In the genomic region with DNA sequence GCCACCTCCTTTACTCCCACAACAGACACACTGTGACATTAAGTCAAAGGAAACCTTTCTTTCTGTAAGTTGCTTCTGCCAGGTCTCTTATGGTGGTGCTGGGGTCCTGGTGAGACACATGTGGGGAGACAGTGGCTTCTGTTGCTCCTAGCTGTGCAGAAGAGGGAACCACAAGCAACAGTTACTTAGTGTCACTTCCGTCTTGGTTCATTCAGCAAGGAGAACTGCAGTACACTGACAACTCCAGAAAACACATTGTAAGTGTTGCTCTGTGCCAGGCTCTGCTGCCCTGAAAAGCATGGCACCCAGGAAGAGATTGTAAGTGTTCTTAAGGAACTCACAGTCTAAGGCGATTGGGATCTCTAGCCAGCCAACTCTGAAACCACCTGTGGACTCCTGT, we compare ENCODE assay signal across 8 mouse cellular contexts. TPM values are rescaled to one million over a fixed set of nuclear protein-coding genes. Genes with fewer than 3 reads are reported as not detected.
DNase-seq lines count a peak whose midpoint lies in the region; ATAC-seq and TF ChIP-seq lines count a peak whose summit lies in the region.

A gene (plus strand): TSS at position 210 of the 400 bp plus-strand sequence.

- WGBS in liver, adult 2 months: 84% methylated on average over 2 of the region's 2 CpGs
- WGBS in embryonic facial prominence, embryonic 12.5 days: 87% methylated on average over 2 of the region's 2 CpGs
- 82% methylated on average over 2 of the region's 2 CpGs for WGBS in heart, embryonic 12.5 days
- WGBS in midbrain, embryonic 16.5 days: 79% methylated on average over 2 of the region's 2 CpGs

- H3K4me1 ChIP-seq in liver, adult 2 months (ENCODE audit: control insufficient read depth, insufficient read depth, low read length): no peaks in the 10 kb centered on the region
- H3K4me1 ChIP-seq in embryonic facial prominence, embryonic 12.5 days: no peaks in the 10 kb centered on the region
- H3K4me1 ChIP-seq in heart, embryonic 12.5 days (replicated peaks): peaks cover 30% of the 10 kb centered on the region
- peaks cover 10% of the 10 kb centered on the region for H3K4me1 ChIP-seq in midbrain, embryonic 16.5 days (ENCODE audit: control insufficient read depth, insufficient read depth, low read length)

- no peak for ATAC-seq in embryonic facial prominence, embryonic 12.5 days (ENCODE audit: insufficient number of reproducible peaks, insufficient read depth, low FRiP score, low TSS enrichment)
- no peak for ATAC-seq in heart, embryonic 12.5 days (ENCODE audit: insufficient number of reproducible peaks, low FRiP score)
- no peak for ATAC-seq in midbrain, embryonic 16.5 days

- DNase-seq in liver, adult 2 months (ENCODE audit: extremely low read depth, low read depth, low spot score): peak; percentile 19
- DNase-seq in liver: no peak
- DNase-seq in left cerebral cortex, adult 8-10 months (ENCODE audit: low spot score in 2 of 2): no peak
- DNase-seq in ovary, postnatal 10 days (ENCODE audit: low spot score): no peak
- no peak for DNase-seq in kidney, postnatal 36 days

- no peaks in the 10 kb centered on the region for H3K9me3 ChIP-seq in embryonic facial prominence, embryonic 12.5 days
- no peaks in the 10 kb centered on the region for H3K9me3 ChIP-seq in heart, embryonic 12.5 days (replicated peaks)
- no peaks in the 10 kb centered on the region for H3K9me3 ChIP-seq in midbrain, embryonic 16.5 days (replicated peaks; ENCODE audit: control insufficient read depth, low read length, poor library complexity, severe bottlenecking)

- no peak for TF ChIP-seq CTCF in liver, adult 2 months (IDR thresholded peaks at IDR 0.05; ENCODE audit: low read depth, low read length)

- H3K36me3 ChIP-seq in liver, adult 2 months (ENCODE audit: control insufficient read depth, insufficient read depth, low read length): no peaks in the 10 kb centered on the region
- H3K36me3 ChIP-seq in embryonic facial prominence, embryonic 12.5 days: no peaks in the 10 kb centered on the region
- H3K36me3 ChIP-seq in heart, embryonic 12.5 days: peaks cover 5% of the 10 kb centered on the region
- 0 out of 2 replicates have a peak, but pooled peaks cover 2% of the 10 kb centered on the region for H3K36me3 ChIP-seq in midbrain, embryonic 16.5 days (ENCODE audit: control insufficient read depth, insufficient read depth, low read length)

- no peak within 1 kb of the TSS for H3K9ac ChIP-seq in liver, adult 2 months (ENCODE audit: low read depth, low read length)
- H3K9ac ChIP-seq in embryonic facial prominence, embryonic 12.5 days: no peak within 1 kb of the TSS
- no peak within 1 kb of the TSS for H3K9ac ChIP-seq in heart, embryonic 12.5 days
- H3K9ac ChIP-seq in midbrain, embryonic 16.5 days (ENCODE audit: low read depth, low read length): no peak within 1 kb of the TSS

- H3K4me3 ChIP-seq in liver, adult 2 months (ENCODE audit: insufficient read depth, low read depth, low read length): no peak within 1 kb of the TSS
- H3K4me3 ChIP-seq in embryonic facial prominence, embryonic 12.5 days: no peak within 1 kb of the TSS
- H3K4me3 ChIP-seq in heart, embryonic 12.5 days: no peak within 1 kb of the TSS
- no peak within 1 kb of the TSS for H3K4me3 ChIP-seq in midbrain, embryonic 16.5 days (ENCODE audit: low read depth, low read length)

- H3K79me2 ChIP-seq in liver, adult 2 months (ENCODE audit: control insufficient read depth, insufficient read depth, low read length): no peaks in the 10 kb centered on the region

- H3K4me2 ChIP-seq in embryonic facial prominence, embryonic 12.5 days (replicated peaks): no peak within 1 kb of the TSS
- no peak within 1 kb of the TSS for H3K4me2 ChIP-seq in heart, embryonic 12.5 days
- no peak within 1 kb of the TSS for H3K4me2 ChIP-seq in midbrain, embryonic 16.5 days (ENCODE audit: low read length)

- H3K27me3 ChIP-seq in liver, adult 2 months (ENCODE audit: control insufficient read depth, insufficient read depth, low read length): no peaks in the 10 kb centered on the region
- H3K27me3 ChIP-seq in embryonic facial prominence, embryonic 12.5 days: no peaks in the 10 kb centered on the region
- no peaks in the 10 kb centered on the region for H3K27me3 ChIP-seq in heart, embryonic 12.5 days (replicated peaks)
- no peaks in the 10 kb centered on the region for H3K27me3 ChIP-seq in midbrain, embryonic 16.5 days (ENCODE audit: control insufficient read depth, insufficient read depth, low read depth, low read length)

- TF ChIP-seq POLR2A in liver, adult 2 months (IDR thresholded peaks at IDR 0.05; ENCODE audit: extremely low read depth, insufficient read depth, low read length): no peak

- H3K27ac ChIP-seq in liver, adult 2 months (replicated peaks; ENCODE audit: insufficient read depth, low read depth, low read length): no peak within 1 kb of the TSS
- no peak within 1 kb of the TSS for H3K27ac ChIP-seq in embryonic facial prominence, embryonic 12.5 days
- H3K27ac ChIP-seq in heart, embryonic 12.5 days (ENCODE audit: poor library complexity, severe bottlenecking): no peak within 1 kb of the TSS
- no peak within 1 kb of the TSS for H3K27ac ChIP-seq in midbrain, embryonic 16.5 days (ENCODE audit: low read length)

RNA-seq across cellular contexts. Expression of the gene that starts here (rescaled TPM):
- 8.0 and 11.1 TPM in 2 replicates for total RNA-seq in liver, adult 2 months (2014; rRNA removed)
- 4.0 TPM in 2 replicates for polyA plus RNA-seq in liver, adult 2 months (2012; rRNA removed)
- 35.9 and 41.6 TPM in 2 replicates for polyA plus RNA-seq in embryonic facial prominence, embryonic 12.5 days (2016; fragmentation: Nextera tagmentation; extraction: Ambion mirVana)
- 63.2 and 67.6 TPM in 2 replicates for polyA plus RNA-seq in heart, embryonic 12.5 days (2016; fragmentation: Nextera tagmentation; extraction: Ambion mirVana)
- 10 to 100 TPM; 44.0 to 49.2 (median 48.1) TPM for total RNA-seq in left cerebral cortex, adult 8-10 months (2022)
- 45.7 and 55.2 TPM in 2 replicates for polyA plus RNA-seq in midbrain, embryonic 16.5 days (2015; fragmentation: Nextera tagmentation; extraction: Ambion mirVana)
